Mouse (Mus musculus) left cerebral cortex, postnatal 4 days (tissue): ENCODE data around the gene Scml4. TPM values are rescaled to one million over a fixed set of nuclear protein-coding genes. Genes with fewer than 3 reads are reported as not detected.

Source experiments
- DNase-seq: peaks from one replicate; pipeline ENCODE4 v3.0.0-alpha.2; 2022
- intact Hi-C: fragments of 180-260 bp; cut with DNase I; formaldehyde crosslinking; loops from one replicate; pipeline ENCODE4 v1.15.1; 2025
- total RNA-seq, 2 experiments: library from RNA; stranded (reverse); gene quantifications; 2 replicates each; pipeline ENCODE4 v1.2.3; 2021

The Scml4 gene
- total RNA-seq, 2 experiments from 2014 or later = 11.1 to 11.6 TPM

- intact Hi-C loops = loop anchor here (5.0 kb wide), 1 partner anchor 83 kb away; no protein-coding TSS in a partner anchor
- no peak for DNase-seq
These were observed 400 bp upstream of the Scml4 start for GRCm38 (mm10) chr10:42859781-42860158.

- DNase-seq = no peak
These were observed 1.3 kb downstream of the Scml4 start for GRCm38 (mm10) chr10:42861446-42861845.

GRCm38 (mm10) chr10:42862102-42862740 is 2.1 kb downstream of the Scml4 start:
- intact Hi-C loops = no loop called here
- no peak for DNase-seq

More at GRCm38 (mm10) chr10:42861446-42861845, 1.3 kb downstream of the Scml4 start:
- intact Hi-C loops = no loop called here

- DNase-seq = no peak
- intact Hi-C loops = no loop called here
These were observed 2.6 kb downstream of the Scml4 start for GRCm38 (mm10) chr10:42862806-42863205.

- peak; percentile 77 for DNase-seq
- intact Hi-C loops = no loop called here
These were observed 3.6 kb downstream of the Scml4 start for GRCm38 (mm10) chr10:42863621-42864391.

- no peak for DNase-seq
- intact Hi-C loops = no loop called here
These were observed 4.5 kb downstream of the Scml4 start for GRCm38 (mm10) chr10:42864696-42865095.

- no peak for DNase-seq
- intact Hi-C loops = no loop called here
These were observed 8.2 kb downstream of the Scml4 start for GRCm38 (mm10) chr10:42868416-42868815.

GRCm38 (mm10) chr10:42869467-42869866 is 9.3 kb downstream of the Scml4 start:
- intact Hi-C loops = no loop called here
- no peak for DNase-seq

GRCm38 (mm10) chr10:42872269-42873010 is 12.3 kb downstream of the Scml4 start:
- peak; percentile 66 for DNase-seq
- intact Hi-C loops = no loop called here

- intact Hi-C loops = no loop called here
- peak; percentile 18 for DNase-seq
These were observed 13.0 kb downstream of the Scml4 start for GRCm38 (mm10) chr10:42873077-42873595.

- intact Hi-C loops = no loop called here
- DNase-seq = no peak
These were observed 16.0 kb downstream of the Scml4 start for GRCm38 (mm10) chr10:42876172-42876571.

- DNase-seq = peak; percentile 27
- intact Hi-C loops = no loop called here
These were observed 19.1 kb downstream of the Scml4 start for GRCm38 (mm10) chr10:42879269-42879681.

- intact Hi-C loops = no loop called here
- no peak for DNase-seq
These were observed 19.5 kb downstream of the Scml4 start for GRCm38 (mm10) chr10:42879682-42880081.

- no peak for DNase-seq
- intact Hi-C loops = no loop called here
These were observed 26.9 kb downstream of the Scml4 start for GRCm38 (mm10) chr10:42887040-42887439.

- no peak for DNase-seq
- intact Hi-C loops = no loop called here
These were observed 28.1 kb downstream of the Scml4 start for GRCm38 (mm10) chr10:42888241-42888640.

GRCm38 (mm10) chr10:42890365-42890764 is 30.2 kb downstream of the Scml4 start:
- intact Hi-C loops = no loop called here
- no peak for DNase-seq

GRCm38 (mm10) chr10:42892250-42892649 is 32.1 kb downstream of the Scml4 start:
- intact Hi-C loops = no loop called here
- DNase-seq = no peak

- intact Hi-C loops = no loop called here
- no peak for DNase-seq
These were observed 32.8 kb downstream of the Scml4 start for GRCm38 (mm10) chr10:42892987-42893386.

GRCm38 (mm10) chr10:42893857-42894256 is 33.7 kb downstream of the Scml4 start:
- intact Hi-C loops = no loop called here
- no peak for DNase-seq

- intact Hi-C loops = no loop called here
- no peak for DNase-seq
These were observed 34.1 kb downstream of the Scml4 start for GRCm38 (mm10) chr10:42894263-42894662.

- intact Hi-C loops = no loop called here
- no peak for DNase-seq
These were observed 34.5 kb downstream of the Scml4 start for GRCm38 (mm10) chr10:42894696-42895095.
